Mouse (Mus musculus): ENCODE measurements around the gene Nrxn3.

Nrxn3 gene

GRCm38 (mm10) chr12:88812173-88812572 is 89.5 kb downstream of the Nrxn3 start:
- DNase-seq (ENCODE audit: low spot score): no peak

- DNase-seq (ENCODE audit: low spot score): no peak
These were observed 94.2 kb downstream of the Nrxn3 start for GRCm38 (mm10) chr12:88816865-88817264.

- DNase-seq (ENCODE audit: low spot score): no peak
These were observed 96.1 kb downstream of the Nrxn3 start for GRCm38 (mm10) chr12:88818622-88819334.

GRCm38 (mm10) chr12:88819335-88819709 is 96.6 kb downstream of the Nrxn3 start:
- no peak for DNase-seq (ENCODE audit: low spot score)

GRCm38 (mm10) chr12:88820131-88820530 is 97.5 kb downstream of the Nrxn3 start:
- no peak for DNase-seq (ENCODE audit: low spot score)

GRCm38 (mm10) chr12:88830851-88831250 is 108.2 kb downstream of the Nrxn3 start:
- DNase-seq (ENCODE audit: low spot score): no peak

GRCm38 (mm10) chr12:88835821-88836220 is 113.1 kb downstream of the Nrxn3 start:
- no peak for DNase-seq (ENCODE audit: low spot score)

- DNase-seq (ENCODE audit: low spot score): no peak
These were observed 117.0 kb downstream of the Nrxn3 start for GRCm38 (mm10) chr12:88839724-88840123.

- no peak for DNase-seq (ENCODE audit: low spot score)
These were observed 118.7 kb downstream of the Nrxn3 start for GRCm38 (mm10) chr12:88841350-88841749.

- DNase-seq (ENCODE audit: low spot score): no peak
These were observed 127.9 kb downstream of the Nrxn3 start for GRCm38 (mm10) chr12:88850400-88851179.

GRCm38 (mm10) chr12:88854039-88854438 is 131.4 kb downstream of the Nrxn3 start:
- no peak for DNase-seq (ENCODE audit: low spot score)

GRCm38 (mm10) chr12:88857701-88858100 is 135.0 kb downstream of the Nrxn3 start:
- DNase-seq (ENCODE audit: low spot score): no peak

- no peak for DNase-seq (ENCODE audit: low spot score)
These were observed 137.0 kb downstream of the Nrxn3 start for GRCm38 (mm10) chr12:88859456-88860345.

- no peak for DNase-seq (ENCODE audit: low spot score)
These were observed 137.7 kb downstream of the Nrxn3 start for GRCm38 (mm10) chr12:88860397-88860796.

- DNase-seq (ENCODE audit: low spot score): no peak
These were observed 140.4 kb downstream of the Nrxn3 start for GRCm38 (mm10) chr12:88863069-88863468.

- DNase-seq (ENCODE audit: low spot score): no peak
These were observed 145.6 kb downstream of the Nrxn3 start for GRCm38 (mm10) chr12:88868288-88868687.

- no peak for DNase-seq (ENCODE audit: low spot score)
These were observed 174.7 kb downstream of the Nrxn3 start for GRCm38 (mm10) chr12:88897331-88897730.

GRCm38 (mm10) chr12:88900014-88900727 is 177.5 kb downstream of the Nrxn3 start:
- DNase-seq (ENCODE audit: low spot score): no peak

GRCm38 (mm10) chr12:88900728-88901080 is 178.0 kb downstream of the Nrxn3 start:
- no peak for DNase-seq (ENCODE audit: low spot score)

GRCm38 (mm10) chr12:88910761-88911160 is 188.1 kb downstream of the Nrxn3 start:
- DNase-seq (ENCODE audit: low spot score): no peak

- no peak for DNase-seq (ENCODE audit: low spot score)
These were observed 194.1 kb downstream of the Nrxn3 start for GRCm38 (mm10) chr12:88916752-88917151.

GRCm38 (mm10) chr12:88924896-88925295 is 202.2 kb downstream of the Nrxn3 start:
- DNase-seq (ENCODE audit: low spot score): no peak
